Mouse (Mus musculus) CH12.LX (cell line): ENCODE measurements at regions not wholly inside any gene's neighbourhood (a gene's known extent, or its start where the extent isn't known, plus 50 kb on each side); places are given as distances from the start of the nearest gene placed in this dataset.

ENCODE experiments used
- CTCF ChIP-seq, 2 experiments: IDR thresholded peaks in 1 of 2; conservative IDR thresholded peaks in 1 of 2; 2 replicates each; pipeline ENCODE4 v1.5.1; 2011 to 2012; ENCODE audit warnings: low read depth in 2 of 2, low read length in 2 of 2, improper control_type of control experiment in 1 of 2, inconsistent platforms in 1 of 2, mild to moderate bottlenecking in 1 of 2, moderate library complexity in 1 of 2
- E2F4 ChIP-seq: IDR thresholded peaks from 2 replicates; pipeline ENCODE4 v1.6.1; 2011; ENCODE audit warnings: low read depth, low read length, improper control_type of control experiment; ENCODE audit not compliant: insufficient replicate concordance
- EP300 ChIP-seq: IDR thresholded peaks from 2 replicates; pipeline ENCODE4 v1.6.1; 2011; ENCODE audit warnings: low read length, improper control_type of control experiment
- KAT2A ChIP-seq: IDR thresholded peaks from 2 replicates; pipeline ENCODE4 v1.6.1; 2012; ENCODE audit warnings: low read length, improper control_type of control experiment, inconsistent platforms; ENCODE audit not compliant: insufficient replicate concordance
- MXI1 ChIP-seq: IDR thresholded peaks from 2 replicates; pipeline ENCODE4 v1.6.1; 2011; ENCODE audit warnings: mild to moderate bottlenecking, low read depth, low read length, improper control_type of control experiment
- POLR2A ChIP-seq: IDR thresholded peaks from 2 replicates; pipeline ENCODE4 v1.6.1; 2011; ENCODE audit warnings: low read depth, mild to moderate bottlenecking, improper control_type of control experiment, low read length
- SMC3 ChIP-seq: IDR thresholded peaks from 2 replicates; pipeline ENCODE4 v1.6.1; 2011; ENCODE audit warnings: low read depth, low read length, improper control_type of control experiment
- ZMIZ1 ChIP-seq: IDR thresholded peaks from 2 replicates; pipeline ENCODE4 v1.6.1; 2012; ENCODE audit warnings: low read depth, mild to moderate bottlenecking, inconsistent platforms, low read length, improper control_type of control experiment

DNA sequence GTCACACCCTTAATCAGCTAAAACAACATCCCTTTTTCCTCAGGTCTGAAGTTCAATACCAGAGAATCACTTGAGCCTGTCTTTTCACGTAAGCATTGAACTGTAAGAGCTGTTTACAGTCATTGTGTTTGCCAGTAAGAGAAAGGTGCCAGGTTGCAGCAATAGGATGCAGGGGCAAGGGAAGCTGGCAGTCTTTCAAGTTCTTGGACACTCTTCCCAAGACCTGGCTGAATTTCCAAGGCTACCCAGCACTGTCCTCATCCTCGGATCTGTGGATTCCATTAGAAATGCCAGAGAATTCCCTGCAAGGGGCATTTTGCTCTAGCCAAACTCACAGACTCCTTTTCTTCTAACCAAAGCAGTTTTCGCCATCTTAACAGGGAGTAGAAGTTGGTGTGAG is 224.5 kb upstream of the Snx19 start:
- no peak for TF ChIP-seq SMC3
- no peak for TF ChIP-seq POLR2A
- no peak for TF ChIP-seq E2F4
- no peak for TF ChIP-seq EP300
- TF ChIP-seq CTCF (conservative IDR thresholded peaks at IDR 0.05 in 1 of 2, IDR thresholded peaks at IDR 0.05 in 1 of 2; ENCODE audit: low read depth in 2 of 2, low read length in 2 of 2): no peak
- no peak for TF ChIP-seq ZMIZ1
- no peak for TF ChIP-seq KAT2A
- TF ChIP-seq MXI1: no peak
